Mouse (Mus musculus): ENCODE results near the gene Tjp3.

The Tjp3 gene

DNA sequence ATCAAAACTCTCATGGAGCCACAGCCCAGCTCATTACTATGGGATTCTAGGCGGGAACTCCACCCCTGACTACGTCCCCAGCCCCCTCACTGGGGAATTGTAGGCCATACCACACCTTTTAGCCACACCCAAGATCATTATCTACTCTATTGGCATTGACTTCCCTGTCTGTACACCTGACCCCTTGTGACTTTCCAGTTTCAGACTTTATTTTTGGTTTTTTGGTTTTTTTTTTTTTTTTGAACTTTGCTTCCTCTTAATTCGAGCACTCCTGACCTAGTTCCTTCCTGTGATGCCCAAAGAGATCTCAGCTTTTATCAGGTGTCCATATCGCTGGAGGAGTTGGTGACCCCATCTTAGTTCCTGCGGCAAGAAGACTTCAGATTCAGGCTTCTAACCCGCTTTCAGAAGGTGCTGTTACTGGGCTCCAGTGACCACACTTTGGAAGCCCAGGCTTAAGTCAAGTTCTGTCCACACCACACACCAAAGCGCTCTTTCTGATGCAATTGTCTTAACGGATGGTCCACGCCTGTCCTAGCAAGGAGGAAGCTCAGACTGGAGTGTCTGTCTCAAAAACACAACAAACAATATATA lies at the start of gene Tjp3:
Tjp3 (minus strand) TSS at position 71 of the 594 bp plus-strand sequence.
- DNase-seq, result peak in 1 of 2 experiments; percentile 37

DNA sequence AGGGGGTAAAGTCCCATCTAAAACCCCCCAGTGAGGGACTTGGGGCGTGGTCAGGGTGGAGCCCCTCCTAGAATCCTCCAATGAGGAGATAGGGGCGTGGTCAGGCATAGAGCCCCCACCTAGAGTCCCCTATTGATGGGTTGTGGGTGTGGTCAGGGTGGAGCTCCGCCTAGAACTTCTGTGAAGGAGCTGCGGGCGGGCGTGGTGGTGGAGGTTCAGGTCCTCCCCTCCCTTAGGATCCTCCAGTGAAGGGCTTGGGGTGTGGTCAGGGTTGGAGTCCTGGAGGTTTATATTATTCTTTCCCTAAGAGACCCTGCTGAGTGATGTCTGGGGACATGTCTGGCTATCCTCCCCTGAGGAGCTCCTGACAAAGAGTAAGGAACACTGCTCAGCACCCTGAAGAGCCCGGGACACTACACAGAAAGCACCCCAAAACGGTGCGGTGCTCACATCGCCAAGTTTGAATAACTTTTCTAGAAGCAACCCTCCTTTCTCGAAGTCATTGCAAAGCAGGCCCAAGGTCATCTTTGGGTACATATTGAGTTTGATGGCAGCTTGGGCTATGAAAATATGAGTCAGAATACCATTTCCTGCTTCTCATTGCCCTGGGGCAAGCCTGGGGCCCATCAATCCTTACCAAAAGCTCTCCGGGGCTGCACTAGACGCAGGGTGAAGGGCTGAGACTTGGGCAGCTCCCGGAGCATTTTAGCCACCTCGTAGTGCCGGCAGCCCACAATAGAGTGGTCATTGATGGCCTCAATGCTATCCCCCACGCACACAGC lies 49.4 kb upstream of the Tjp3 start:
- DNase-seq, result peak in 1 of 2 experiments; percentile 52

DNA sequence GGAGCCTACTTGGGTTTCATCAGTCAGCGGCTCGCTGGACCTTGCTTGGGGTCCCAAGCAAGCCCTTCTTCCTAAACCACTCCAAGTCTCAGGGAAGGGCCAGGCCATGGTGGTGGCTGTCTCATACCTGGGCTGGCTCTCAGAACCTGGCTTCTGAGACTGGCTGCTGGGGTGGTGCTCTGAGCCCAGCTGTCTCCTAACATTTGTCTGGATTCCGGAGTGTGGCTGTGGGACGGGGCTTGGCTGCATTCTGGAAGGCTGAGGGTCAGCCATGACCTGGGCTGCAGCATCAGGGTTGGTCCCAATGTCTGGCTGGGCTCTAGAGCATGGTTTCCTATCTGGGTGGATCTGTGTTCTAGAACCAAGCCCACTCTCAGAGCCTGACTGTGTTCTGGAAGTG lies 45.2 kb upstream of the Tjp3 start:
- no peak for DNase-seq

DNA sequence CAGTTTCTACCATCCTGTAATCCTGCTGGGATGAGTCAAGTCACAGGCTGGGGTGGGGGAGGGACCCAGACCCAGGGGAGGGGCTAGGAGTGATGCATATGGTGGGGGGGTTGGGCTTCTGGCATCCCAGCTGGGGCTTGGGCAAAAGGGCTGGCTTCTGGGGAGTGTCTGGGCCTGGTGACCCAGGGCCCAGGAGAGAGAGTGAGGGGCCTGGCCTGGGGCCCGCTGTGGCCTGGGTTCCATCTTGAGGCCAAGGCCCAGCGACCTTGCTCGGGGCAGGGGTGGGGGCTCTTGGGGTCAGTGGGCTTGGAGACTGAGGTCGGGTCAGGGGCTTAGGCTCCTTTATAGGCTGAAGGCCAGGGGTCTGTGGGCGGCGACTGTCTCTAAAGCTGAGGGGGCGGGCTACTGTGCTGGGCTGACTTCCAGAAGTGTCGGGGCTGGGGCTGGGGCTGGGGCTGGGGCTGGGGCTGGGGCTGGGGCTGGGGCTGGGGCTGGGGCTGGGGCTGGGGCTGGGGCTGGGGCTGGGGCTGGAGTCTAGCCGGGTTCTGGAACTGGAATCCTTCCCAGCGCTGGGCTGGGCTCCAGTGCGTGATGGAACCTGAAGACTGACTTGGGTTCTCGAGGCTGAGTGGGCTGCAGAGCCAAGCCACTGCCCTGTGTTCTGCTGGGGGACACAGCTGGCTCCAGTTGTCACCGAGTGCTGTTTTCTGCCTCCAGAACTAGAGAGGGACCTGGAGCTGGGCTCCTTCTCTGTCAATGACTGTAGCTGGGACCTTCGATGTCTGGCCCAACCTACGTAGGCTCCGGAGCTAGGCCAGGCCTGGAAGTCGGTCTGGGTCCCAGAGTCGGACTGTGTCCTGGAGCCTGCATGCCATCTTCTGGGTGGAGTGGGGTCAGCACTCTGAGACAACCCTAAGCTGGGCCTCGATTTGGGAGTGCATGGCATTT lies 44.3 kb upstream of the Tjp3 start:
- DNase-seq, result peak; percentile 62 to 82

DNA sequence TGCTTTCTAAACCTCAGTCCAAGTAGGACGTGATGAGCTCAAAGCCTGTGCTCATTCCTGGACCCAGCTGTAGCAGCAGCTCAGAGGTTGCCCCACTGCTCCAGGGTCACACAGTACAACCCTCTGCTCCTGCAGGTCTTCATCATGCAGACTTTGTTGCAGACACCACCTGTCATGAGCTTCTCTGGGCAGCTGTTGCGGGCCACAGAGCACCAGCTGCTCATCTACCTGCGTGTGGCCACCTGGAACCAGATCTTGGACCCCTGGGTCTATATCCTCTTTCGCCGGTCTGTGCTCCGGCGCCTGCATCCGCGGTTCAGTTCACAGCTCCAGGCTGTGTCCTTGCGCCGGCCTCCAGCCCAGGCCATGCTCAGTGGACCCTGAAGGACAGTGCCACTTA lies 42.9 kb upstream of the Tjp3 start:
- no peak for DNase-seq

DNA sequence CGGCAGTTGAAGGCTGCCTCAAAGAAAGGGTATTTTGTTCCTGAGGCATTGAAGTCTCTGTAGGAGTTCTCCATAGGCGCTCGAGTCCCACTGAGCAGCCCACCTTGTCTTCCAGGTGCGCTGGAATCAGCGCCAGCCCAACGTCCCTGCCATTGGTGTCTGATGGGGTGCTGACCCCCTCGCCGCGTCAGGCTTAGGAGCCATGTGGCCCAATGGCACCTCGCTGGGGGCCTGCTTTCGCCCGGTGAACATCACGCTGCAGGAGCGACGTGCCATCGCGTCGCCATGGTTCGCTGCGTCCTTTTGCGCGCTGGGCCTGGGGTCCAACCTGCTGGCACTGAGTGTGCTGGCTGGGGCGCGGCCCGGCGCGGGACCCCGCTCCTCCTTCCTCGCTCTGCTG lies 40.9 kb upstream of the Tjp3 start:
- DNase-seq, result no peak

DNA sequence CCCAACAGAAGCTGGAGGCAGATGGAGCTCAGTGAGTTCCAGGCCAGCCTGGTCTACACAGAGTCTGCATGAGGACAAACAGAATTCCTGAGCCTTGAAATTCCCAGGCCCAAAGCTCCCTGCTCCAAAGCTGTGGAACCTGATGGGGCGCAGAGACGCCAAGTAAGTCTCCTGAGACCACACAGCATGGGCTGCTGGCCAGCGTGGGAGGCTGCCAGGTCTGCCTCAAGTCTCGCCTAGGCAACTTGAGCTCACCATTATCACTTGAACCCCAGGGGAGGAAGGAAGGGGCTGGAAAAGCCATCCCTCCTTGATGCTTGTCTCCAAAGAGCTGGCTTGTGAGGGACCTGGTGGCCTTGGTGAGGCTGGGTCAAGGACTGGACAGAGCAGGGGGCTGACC lies 38.6 kb upstream of the Tjp3 start:
- DNase-seq, result no peak

DNA sequence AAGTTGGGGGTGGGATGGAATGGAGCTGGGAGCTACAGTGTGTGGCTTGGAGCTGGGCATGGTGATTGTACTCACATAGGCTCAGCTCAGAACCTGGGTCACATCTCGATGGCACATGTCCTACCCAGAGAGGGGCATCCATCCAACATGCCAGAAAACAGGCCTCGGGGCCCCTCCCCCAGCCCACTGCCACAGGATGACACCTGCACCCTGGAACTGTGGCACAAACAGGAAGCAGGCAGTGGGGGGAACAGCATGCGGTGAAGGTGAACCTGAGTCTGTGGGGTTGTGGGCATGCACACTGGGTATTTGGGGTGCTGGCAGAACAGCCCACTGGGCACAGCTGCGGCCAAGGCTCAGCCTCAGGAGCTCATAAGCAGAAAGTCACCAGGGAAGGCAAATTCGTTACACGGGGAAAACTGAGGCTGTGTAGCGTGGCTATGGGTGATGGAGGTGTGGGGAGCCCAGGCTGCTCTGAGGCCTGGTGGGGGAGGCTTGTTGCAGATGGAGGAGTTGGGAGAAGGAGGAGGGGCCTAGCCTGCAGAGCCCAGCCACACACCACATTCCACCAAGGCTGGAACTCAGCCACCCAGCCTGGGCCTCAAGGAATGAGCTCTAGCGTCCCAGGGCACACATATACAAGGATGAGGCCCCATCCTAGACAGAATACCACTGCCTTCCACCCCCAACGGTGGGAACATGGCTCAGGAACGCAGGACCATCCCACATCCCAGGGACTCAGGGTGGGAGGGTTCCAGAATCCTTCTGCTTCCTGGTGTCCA lies 38.0 kb upstream of the Tjp3 start:
- peak; percentile 65 to 85 for DNase-seq

DNA sequence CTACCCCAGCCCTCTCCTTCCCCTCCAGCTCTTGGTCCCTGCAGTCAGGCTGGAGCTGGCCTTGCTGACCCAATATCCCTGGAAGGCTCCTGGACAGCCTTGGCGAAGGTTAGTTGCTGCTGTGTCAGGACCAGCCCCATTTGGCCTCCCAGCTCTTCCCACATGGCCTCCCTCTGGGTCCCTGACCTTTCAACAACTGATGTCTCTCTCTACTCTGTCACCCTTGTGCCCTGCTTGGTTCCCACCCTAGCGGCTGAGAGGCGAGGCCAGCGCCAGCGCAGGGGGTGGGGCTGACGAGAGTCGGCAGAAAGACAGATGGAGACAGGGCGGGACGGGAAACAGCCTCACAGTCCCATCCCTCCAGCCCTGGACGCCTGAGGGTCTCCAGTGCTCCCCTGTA lies 37.0 kb upstream of the Tjp3 start, which contains the start of gene Tbxa2r:
Tbxa2r (plus strand) TSS at position 346 of the 400 bp plus-strand sequence.
- DNase-seq, result peak; percentile 79 to 88

DNA sequence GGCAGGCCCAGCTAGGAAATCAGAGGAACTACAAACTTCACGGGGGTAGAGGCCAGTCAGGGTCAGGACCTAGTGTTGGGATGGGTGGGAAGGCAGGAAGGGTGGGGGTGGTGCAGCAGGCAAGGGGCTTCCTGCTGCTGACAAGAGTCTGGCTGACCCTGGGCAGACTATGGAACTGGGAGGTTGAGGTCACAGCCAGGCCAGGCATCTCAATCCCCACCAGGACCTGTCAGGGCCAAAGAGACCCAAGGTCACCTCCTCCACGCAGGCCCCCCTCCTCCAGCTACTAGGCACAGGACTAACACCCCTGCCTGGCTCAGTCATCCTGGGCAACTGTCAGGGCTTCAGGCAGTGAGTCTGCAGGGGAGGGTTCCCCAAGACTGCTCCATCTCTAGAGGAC lies 36.6 kb upstream of the Tjp3 start:
- peak; percentile 28 to 70 for DNase-seq

DNA sequence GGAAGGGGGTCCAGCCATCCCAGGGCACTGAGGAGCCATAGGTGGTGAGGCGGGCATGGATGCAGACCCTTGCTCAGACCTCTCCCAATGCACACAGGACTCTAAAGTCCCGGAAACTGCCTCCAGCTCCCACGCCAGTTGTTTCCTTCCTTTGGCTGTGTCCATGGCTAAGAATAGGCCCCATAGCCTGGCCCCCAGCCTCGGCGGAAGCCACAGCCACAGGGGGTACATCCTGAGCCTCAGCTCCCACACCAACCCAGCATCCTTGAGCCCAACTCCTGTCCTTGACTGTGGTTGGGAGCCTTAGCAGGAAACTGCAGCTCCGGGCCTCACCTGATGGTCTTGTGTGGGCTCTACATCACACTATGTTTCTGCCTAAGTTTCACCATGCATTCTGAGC lies 35.5 kb upstream of the Tjp3 start:
- DNase-seq, result peak; percentile 63 to 88

DNA sequence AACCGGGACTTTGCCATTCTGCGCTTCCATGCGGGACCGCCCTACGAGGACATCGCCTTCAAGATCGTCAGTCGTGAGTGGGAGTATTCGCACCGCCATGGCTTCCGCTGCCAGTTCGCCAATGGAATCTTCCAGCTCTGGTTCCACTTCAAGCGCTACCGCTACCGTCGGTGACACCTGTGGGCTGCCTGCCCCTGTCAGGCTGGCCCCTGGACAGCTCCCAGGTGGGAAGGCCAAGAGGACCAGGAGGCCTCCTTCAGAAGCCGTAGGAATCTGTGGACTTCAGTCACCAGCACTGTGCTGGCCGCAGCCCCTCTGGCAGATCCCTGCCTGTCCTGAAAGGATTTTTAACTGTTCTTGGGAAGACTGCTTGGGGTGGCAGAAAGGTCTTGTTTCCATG lies 34.4 kb upstream of the Tjp3 start:
- DNase-seq, result no peak

DNA sequence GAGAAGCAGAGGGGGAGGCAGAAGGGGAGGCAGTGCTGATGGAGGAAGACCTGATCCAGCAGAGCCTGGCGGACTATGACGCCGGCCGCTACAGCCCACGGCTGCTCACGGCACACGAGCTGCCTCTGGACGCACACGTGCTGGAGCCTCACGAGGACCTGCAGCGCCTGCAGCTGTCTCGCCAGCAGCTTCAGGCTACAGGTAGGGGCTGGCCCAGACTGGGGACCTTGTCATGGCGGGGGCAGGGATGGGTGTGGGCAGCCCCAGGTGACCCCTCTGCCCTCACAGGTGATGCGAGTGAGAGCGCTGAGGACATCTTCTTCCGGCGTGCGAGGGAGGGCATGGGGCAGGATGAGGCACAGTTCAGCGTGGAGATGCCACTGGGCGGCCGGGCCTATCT lies 33.8 kb upstream of the Tjp3 start:
- no peak for DNase-seq

DNA sequence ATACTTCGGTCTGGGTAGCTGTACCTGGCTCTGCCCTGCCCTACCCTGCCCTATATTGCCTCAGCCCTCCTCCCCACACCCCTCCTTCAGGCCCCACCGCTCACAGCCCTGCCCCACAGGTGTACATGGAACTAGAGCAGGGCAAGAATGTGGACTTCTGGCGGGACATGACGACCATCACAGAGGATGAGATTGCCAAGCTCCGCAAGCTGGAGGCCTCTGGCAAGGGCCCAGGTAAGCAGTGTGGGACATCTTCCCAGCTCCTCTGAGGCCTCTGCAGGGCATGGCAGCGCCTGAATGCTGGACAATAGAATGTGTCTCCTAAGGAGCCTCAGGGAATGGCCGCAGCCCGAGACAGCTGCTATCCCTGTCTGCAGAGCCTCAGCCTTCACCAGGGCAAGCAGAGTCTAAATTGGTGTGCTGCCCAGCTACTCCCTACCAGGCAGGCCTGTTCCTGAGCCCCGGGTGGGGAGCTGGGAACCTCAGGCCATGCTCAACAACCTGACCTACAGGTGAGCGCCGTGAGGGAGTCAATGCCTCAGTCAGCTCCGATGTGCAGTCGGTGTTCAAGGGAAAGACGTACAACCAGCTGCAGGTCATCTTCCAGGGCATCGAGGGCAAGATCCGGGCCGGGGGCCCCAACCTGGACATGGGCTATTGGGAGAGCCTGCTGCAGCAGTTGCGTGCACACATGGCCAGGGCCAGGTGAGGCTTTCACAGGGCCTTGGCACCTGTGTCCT lies 32.6 kb upstream of the Tjp3 start:
- DNase-seq, result no peak

DNA sequence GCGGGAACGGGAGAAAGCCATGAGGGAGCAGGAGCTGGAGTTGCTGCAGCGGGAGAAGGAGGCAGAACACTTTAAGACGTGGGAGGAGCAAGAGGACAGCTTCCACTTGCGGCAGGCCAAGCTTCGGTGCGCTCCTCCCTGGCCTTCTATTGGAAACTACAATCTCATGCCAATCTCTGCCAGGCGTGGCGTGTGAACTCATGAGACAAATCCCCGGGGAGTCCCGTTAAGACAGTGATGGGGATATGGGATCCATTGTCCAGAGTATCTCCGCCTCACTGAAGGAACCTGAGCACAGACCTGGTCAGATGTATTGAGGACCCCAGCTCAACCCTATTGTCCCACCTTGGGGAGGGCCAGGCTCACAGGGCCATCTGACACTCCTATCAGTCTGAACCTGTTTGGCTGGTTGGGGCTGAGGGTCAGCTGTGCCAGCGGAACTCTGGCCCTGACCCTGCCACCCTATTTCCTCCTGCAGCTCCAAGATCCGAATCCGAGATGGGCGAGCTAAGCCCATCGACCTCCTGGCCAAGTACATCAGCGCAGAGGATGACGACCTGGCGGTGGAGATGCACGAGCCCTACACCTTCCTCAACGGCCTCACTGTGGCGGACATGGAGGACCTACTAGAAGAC lies 31.9 kb upstream of the Tjp3 start:
- DNase-seq, result no peak

DNA sequence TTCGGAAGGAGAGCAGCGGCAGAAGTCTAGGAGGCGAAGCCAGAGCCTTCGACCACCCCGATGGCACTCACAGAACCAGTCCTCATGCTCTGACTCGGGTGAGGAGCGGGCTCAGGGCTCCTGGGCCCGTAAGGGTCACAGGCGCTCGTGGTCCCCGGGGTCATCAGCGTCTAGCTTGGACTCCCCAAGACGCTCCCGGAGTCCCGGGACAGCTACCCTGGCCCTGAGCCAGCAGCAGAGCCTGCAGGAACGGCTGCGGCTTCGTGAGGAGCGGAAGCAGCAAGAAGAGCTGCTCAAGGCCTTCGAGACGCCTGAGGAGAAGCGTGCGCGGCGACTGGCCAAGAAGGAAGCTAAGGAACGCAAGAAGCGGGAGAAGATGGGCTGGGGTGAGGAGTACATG lies 31.1 kb upstream of the Tjp3 start:
- no peak for DNase-seq

DNA sequence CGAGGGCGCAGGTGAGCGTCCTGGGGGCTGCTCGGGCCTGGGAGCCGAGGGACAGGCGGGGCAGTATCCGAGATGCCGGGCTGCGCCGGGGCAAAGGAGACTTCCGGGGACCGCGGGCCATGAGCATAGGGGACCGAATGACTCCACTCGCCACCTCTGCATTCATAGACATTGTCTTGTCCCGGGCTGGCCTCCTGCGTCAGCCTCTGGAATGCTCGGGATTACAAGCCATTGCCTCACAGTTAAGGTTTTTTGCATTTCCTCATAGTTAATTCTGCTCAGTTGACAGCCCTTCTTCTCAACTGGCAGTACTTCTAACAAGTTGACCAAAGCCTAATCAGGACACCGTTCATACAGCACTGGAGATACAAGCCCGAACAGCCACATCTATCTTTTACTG lies 30.1 kb upstream of the Tjp3 start:
- no peak for DNase-seq

DNA sequence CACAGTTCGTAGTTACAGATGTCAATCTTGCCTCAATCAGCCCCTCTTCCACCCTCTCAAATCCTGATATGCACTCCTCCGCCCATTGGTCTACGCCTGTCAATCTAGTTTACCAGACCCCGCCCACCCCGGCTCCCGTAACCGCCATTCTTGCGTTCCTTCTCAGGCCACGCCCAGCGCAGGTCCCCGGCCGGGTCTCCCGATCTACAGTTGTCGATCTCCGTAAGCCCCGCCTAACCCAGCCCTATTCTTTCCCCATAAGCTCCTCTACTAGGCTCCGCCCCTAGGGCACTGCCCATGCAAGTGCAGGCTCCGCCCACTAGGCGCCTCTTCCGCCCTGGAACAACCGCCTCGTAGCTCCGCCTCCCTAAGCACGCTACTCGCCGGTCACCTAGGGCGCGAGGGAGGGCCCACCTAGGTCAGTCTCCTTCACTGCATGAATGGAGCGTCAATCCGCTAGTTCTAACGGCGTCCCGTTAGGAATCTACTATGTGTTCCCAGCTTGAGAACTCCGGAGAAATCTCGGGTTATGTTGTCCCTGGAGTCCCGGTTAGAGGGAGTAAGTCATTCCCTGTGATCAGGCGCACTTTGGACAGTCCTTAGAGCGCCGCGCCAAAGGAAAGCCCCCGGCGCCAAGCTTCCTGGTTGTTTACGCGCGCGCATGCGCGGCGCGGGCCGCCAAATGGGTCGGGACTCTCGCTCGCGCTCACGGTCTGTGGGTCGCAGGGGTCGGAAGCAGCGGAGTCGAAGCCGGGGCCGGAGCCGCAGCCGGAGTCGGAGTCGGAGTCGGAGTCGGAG lies 29.4 kb upstream of the Tjp3 start, which contains the start of gene Cactin:
Cactin (plus strand) TSS at position 554 of the 798 bp plus-strand sequence.
- DNase-seq, result peak; percentile 100

DNA sequence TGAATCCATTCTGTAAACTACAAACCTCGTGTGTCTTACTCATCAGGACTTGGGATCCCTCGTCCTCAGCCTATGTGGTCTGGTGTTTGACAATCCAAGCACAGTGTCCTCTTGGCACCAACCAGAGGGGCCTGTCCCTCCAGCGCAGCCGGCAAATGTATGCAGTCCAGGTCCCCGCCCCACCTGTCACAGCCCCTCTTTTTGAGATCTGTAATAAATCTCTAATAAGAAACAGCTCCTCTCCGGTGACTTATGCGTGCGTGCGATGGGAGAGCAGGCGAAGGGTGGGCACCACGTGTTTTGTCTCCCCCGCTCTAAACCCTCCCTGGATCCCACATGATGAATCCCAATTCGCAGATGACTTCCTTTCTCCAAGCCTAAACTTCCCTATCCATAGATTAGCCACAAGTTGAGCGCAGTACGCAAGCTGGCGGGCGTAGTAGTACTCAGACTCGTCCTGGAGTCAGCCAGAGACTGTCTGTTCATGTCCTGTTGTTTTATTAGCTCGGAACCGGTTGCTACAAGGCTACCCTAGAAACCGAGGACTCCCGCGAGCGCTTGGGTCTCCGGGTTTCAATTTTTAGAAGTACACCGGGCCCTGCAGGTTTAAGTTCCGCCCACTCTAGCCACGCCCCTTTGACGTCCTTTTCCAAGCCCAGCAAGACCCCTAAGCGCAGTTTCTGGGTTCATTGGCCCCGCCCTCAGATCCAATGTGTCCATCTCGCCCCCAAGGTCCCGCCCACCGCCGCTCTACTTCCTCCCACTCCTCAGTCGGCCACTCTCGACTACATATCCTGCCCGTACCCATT lies 28.6 kb upstream of the Tjp3 start:
- no peak for DNase-seq

DNA sequence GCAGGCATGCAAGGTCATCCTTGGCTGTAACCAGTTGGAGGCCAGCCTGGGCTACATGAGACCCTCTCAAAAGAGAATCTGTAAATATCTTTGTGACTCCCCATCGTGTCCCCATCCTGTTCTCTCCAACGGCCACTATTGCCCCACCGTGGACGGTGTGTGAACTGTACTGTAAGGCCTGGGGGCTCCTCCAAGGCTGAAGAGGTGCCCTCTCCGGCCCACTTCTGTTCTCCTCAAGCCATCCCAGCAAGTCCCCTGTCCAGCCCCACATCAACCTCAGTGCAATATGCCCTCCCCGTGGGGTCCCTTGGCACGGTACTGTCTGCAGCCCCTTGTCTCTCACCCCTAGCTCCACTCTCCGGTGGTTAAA lies 27.9 kb upstream of the Tjp3 start:
- DNase-seq, result peak in 1 of 2 experiments; percentile 48

Measured in lung, postnatal 4 days (tissue).